Mouse (Mus musculus) large intestine, adult 2 months (tissue): ENCODE data around the gene Slc9a9. TPM values are rescaled to one million over a fixed set of nuclear protein-coding genes. Genes with fewer than 3 reads are reported as not detected.

Source experiments
- DNase-seq: peaks from one replicate; pipeline ENCODE4 v3.0.0-alpha.2; 2012; ENCODE audit warnings: low read depth, low spot score
- WGBS: fragments of 180-500 bp; shearing (Covaris S2); methylation state at CpG from one replicate; pipeline ENCODE4 v1.1.7; 2018; 5-methylcytosine and 5-hydroxymethylcytosine counted together
- polyA plus RNA-seq: library from polyadenylated mRNA; depleted of rRNA; stranded (reverse); fragments of >200 nt; gene quantifications from 2 replicates; pipeline ENCODE4 v1.2.3, GENCODE M21; 2012

Gene Slc9a9
- polyA plus RNA-seq, 1 experiment = 1.5 TPM

DNA sequence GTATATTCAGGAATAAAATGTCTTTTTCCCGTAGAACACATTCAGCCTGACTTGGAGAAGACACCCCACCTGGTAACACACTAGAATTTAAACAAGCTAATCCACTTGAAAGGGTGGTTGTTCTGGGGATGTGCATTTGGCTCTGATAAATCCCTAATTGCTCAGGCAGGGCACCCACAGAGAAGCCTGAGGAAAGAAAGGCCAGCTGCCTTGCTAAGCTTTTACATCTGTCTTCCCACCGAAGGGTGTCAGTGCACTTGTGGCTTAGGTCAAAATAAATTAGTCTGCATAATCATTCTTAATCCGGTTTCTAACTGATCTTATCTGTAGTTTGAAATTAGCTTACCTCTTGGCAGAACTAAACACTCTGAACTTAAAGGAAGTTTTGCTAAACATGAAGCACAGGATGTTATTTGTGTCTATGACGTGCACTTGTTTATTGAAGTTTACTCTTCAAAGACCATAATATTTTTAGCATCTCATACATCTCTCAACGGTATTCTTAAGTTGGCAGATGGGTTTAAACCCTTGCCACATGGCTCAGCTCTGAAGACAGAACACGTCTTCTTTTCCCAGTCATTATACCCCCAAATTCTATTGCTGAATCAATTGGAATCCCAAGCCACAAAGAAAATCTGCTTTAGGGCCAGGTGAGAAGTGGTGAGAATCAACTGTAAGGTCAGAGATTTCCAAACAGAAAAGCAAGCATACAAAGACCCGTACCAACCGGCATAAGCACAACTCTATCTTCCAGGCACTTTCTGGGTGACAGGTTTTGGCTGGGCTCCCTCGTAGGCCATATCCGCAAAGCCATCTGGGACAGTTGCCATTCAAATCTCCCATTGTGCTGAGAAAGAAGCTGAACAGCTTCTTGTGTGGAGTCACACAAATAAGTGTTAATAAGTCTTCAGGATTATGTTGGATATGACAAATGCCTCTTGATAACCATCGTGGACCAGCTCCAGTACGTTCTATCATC lies 443.7 kb downstream of the Slc9a9 start:
- no peak for DNase-seq
- WGBS = 61% methylated on average over 12 of the region's 12 CpGs

DNA sequence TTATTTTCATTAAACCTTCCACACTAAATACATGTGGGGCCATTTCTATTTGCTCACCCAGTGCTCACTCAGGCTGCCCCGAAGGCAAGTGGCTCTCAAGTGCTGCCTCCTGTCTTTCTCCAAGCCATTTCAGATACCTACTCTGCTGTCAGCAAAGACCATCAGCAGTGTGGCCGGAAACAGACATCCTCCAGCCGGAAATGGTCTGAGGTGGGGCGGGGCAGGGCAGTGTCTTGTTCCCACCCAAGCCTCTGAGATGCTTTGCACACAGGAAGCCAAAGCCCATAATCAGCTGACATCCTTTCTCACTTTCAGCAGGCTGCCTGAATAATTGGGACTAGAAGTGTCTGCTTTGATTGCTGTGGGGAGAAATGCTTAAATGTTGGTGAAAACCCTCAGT lies 450.4 kb downstream of the Slc9a9 start:
- 53% methylated on average over 4 of the region's 4 CpGs for WGBS
- DNase-seq = no peak

DNA sequence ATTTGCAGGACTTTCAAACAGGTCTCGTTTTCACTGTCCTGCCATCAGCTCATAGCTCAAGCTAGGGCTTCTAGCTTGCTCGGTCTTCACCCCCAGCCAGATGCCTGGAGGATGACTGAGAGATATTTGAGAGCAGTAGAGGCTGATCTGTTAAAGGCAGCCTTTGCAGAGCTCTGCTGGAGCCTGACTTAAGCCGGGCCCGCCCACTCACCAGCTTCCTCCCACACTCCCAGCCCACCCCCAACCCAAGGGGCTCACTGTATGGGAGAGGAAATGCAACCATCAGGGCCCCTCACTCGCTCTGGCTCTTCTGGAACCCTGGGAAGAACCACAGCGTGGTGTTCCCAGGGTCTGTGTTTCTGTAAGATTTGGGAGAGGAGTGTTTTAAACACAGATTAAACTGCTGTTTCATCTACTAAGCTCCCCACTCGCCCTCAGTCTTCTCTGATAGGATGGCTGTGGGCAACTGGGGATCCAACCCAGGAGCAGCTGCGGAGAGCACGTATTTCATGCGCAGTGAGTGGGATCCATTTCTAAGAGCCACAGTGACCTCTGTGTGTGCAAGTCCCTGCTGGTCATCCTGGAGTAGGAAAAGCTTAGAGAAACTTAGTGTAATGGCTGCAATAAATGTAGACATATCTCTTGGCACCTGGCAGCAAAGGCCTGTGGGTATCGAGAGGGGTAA lies 451.6 kb downstream of the Slc9a9 start:
- 38% methylated on average over 11 of the region's 11 CpGs for WGBS
- DNase-seq = no peak

DNA sequence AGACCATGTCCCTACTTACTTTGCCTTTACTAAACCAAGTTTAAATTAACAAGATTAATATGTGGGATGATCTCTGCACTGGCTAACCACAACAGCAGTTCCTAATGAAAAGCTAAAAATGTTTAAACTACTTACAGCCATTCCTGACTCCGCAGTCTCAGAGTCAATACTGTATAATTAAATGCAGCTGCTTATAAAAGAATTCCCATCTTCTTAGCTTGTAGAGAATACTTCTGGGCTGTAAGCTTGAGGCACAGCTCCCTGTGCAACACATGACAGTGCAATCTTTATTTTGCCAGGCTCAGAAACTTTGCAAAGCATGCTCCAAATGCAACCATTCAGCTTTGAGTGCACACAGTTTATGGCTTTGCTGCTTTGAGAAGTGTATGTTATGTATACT lies 456.0 kb downstream of the Slc9a9 start:
- 86% methylated on average over 1 of the region's 1 CpGs for WGBS
- DNase-seq = no peak

DNA sequence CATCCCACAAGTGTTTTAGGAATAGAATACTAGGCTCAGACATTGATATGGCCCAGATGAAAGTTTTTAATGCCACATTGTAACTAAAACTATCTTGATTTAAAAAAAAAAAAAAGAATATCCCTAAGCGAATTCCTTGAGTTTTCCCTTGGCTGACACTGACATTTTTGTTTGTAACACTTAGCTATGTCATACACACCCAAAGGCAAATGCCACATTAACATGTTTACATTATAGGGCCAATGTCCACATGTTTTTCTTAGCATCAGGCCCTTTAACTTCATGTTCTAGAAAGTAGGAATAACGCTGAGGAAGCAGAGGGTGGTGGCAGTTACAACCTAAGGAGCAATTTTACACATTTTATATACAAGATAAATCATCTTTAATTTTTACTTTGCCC lies 458.1 kb downstream of the Slc9a9 start:
- 55% methylated on average over 2 of the region's 2 CpGs for WGBS

DNA sequence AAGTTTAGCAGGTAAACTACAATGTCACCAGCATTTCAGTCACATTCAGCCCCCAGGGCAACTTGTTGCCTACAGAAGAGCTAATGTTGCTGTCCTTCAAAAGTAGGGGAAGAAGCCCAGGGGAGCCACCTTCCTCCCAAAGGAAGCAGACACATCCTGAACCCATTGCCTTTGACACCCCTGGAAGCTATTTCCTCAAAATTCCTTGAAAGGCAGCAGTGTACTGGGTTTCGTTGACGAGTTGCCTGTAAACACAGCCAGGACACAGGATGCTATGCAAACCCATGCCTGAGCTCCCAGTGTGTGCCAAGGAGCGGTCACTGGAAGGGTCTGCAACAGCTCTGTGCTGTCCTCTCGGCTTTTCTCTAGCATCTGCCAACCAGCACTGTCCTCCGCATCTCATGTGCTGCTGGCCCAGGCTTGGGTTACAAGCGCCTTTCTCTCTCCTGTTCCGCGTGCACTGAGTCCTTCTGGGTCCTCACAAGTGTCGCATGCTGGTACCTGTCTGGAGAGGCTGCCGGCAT lies 479.6 kb downstream of the Slc9a9 start:
- 86% methylated on average over 10 of the region's 10 CpGs for WGBS
- DNase-seq = no peak

More for the DNA sequence above, 458.1 kb downstream of the Slc9a9 start:
- no peak for DNase-seq

DNA sequence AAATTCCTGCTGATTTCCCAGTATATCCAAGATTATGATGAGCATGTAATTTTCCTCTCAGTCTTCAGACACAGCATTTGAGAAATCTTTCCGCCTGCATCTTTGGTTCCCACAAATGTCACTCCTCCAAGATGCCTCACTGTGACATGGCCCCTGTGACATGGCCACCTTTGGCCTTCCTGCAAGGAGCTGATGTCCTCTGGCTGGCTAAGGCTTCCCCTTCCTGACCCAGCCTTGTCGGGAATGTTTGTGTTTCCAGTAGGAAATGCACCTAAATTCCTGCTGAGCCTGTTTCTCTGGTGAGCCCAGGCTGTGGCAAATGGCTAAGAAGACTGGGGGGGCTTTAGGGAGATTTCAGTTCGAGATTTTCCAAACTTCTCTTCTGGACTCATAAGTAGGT lies 480.4 kb downstream of the Slc9a9 start:
- WGBS = 42% methylated on average over 3 of the region's 3 CpGs
- DNase-seq = no peak

DNA sequence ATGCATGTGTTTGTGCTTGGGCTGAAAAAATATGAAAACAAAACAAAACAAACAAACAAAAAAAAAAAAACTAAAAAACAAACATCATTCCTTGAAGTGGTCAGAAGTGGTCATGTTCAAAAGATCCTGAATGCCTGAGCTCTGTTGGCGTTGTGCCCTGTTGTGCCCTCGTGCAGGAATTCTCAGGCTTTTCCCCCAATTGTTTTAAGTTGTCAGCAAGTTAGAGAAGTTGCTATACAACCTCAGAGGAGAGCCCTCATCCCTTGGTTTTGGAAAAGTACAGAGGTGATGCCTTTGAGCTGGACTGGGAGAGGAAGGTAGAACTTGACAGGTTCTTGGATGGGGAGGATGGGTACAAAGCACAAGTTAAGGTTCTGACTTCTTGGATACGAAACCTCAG lies 480.9 kb downstream of the Slc9a9 start:
- no peak for DNase-seq
- 71% methylated on average over 3 of the region's 3 CpGs for WGBS

DNA sequence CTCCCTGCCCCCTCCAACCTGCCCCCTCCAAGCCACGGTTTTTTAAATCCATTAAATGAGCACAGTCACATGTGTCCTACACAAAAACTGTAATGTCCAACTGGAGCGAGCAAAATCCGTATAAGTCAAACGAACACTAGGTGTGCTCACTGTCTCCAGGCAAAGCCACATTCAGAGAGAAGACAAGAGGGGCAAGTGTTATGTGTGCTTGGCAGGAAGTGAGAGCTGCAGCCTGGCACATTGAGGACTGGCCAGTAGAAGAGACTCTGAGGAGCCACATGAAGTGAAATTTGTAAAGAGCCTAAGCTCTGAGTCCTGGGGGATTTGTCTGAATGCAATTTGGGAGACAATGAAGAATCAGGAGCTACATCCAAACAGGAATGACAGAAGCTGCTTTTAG lies 481.3 kb downstream of the Slc9a9 start:
- DNase-seq = no peak
- 73% methylated on average over 4 of the region's 4 CpGs for WGBS

DNA sequence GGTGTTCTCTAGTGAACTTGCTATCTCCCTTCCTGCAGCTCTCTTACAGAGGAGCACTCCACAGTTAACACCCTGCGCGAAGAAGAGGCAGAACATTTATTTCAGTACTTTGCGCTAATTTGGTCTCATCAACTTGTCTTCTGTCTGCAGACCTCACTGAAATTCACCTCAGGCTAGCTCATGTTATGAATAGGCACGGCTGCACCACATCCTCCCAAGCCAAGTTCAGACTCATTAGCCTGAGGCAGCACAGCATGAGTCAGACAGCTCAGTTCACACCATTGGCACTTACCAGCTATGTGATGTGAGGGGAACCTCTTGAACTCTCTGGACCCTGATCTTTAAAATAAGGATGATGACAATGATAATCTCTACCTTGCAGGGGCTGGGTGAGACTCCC lies 482.0 kb downstream of the Slc9a9 start:
- no peak for DNase-seq
- whole genome bisulfite sequencing = 83% methylated on average over 4 of the region's 4 CpGs

DNA sequence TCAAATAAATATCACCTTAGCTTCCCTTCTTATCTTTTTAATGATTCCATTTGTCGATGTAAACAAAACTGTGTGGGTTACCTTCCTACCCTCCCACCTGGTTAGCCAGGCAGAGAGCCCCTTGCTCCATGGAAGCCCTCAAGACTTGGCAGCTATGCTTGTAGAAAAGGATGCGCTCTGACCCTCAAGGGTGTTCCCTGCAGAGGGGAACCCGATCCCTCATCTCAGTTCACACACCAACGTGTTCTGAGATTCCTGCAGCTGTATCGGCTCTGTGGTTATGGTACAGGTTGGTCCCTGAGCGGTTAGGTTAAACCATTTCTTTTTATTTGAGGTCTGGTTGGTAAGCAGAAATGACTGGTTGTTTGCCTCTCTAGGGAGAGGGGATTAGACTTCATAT lies 484.3 kb downstream of the Slc9a9 start:
- 80% methylated on average over 6 of the region's 6 CpGs for WGBS
- no peak for DNase-seq

DNA sequence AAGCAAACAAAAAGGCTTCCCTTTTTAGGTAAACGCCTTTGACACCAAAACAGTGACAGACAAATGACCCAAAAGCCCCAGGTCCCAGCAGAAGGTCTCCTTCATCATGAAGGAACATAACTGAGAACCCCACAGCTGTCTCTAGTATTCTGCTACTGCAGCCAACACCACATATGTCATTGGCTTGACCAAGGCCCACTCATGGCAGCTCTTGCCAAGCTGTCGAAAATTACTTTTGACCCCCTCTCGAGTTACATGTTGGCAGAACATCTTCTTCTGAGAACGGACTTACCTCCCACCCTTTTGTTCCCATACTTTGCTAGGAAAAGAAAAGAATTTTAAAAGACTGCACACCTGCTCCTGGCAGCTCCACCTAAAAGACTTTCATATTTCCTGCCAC lies 488.2 kb downstream of the Slc9a9 start:
- no peak for DNase-seq
- WGBS = 59% methylated on average over 4 of the region's 4 CpGs

DNA sequence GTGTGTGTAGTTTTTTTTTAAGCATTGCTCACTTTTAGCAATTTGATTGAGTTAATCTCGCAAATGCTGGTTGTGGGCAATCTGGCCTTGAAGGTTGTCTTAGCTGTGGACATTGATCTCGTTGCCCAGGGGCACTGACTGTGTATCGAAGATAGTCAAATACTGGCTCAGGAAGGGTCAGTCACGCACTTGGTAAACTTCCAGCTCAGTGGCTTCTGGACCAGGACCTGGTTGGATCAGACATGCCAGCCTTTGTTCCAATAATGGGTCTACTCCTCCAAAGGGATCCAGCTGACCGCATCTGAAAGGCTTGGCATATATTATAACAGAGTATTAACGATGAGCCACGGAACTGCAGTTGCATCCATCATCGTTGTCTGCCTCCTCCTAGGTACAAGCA lies 489.2 kb downstream of the Slc9a9 start:
- WGBS = 85% methylated on average over 8 of the region's 8 CpGs
- DNase-seq = no peak

DNA sequence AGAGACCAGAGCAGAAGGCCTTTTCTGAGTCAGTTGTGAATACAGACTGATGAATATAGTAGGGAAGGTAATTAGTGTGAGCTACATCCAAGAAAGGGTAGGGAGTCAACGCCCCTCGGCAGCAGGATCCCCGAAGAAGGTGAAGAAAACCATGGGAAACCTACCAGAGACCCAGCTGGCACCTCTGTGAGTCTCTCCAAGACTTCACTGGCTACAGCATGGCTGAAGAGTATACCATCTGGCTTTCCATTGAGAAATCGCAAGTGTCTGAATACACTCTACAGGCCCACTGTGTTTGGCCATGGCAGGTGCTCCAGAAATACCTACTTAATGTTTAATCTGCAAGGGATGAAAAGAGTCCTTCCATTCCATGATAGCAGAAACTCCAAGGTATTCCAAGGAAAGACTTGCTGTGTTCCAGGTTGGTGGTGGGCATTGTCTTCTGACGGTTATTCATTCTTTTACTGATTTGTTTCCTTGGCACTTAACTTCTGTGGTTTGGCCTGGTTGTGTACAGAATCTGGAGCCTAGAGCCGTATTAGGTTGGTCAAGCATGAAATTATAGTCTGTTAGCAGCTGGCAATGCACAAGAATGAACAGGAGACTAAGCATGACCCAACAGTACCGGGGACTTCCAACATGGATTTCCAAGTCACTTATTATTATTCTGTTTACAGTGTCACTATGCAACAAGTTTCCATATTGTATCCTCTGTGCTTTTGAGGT lies 491.0 kb downstream of the Slc9a9 start:
- no peak for DNase-seq
- 86% methylated on average over 7 of the region's 7 CpGs for WGBS

DNA sequence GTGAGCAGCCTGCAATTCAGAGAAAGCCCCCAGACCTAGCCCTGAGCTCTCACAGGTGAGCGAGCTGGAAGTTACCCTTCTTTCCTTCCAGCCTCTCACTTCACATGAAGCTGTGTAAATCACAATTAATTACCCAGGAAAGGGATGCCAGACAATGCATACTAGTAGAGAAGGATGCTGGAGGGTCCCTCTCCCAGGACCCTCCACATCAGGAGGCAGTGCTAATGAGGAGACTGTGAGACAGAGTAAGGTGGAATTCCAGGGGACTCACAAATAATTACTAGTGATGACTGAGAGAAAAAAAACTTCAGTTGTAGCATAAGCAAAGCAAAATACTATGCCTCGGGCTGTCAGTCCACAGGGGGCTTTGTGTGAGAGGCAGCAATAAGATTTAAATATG lies 492.0 kb downstream of the Slc9a9 start:
- no peak for DNase-seq
- WGBS = 82% methylated on average over 2 of the region's 2 CpGs

DNA sequence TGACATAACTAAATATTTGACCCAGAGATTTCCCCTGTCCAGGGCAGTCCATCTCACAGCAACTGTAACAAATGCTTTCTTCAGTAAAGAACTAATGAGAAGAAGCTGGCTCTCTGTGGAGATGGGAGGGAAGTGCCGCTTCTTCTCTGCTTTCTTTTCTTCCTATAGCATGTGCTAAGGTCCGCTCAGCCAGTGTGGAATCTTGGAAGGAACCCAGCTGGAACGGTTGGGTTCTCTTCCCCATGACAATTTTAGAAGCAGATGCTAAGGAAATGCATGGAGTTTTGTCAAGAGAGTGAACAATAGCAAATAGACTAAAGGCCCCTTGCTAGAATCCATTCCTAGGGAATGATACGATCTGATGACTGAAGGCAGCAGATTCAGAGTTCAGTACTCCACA lies 496.5 kb downstream of the Slc9a9 start:
- 66% methylated on average over 4 of the region's 4 CpGs for WGBS
- DNase-seq = no peak

DNA sequence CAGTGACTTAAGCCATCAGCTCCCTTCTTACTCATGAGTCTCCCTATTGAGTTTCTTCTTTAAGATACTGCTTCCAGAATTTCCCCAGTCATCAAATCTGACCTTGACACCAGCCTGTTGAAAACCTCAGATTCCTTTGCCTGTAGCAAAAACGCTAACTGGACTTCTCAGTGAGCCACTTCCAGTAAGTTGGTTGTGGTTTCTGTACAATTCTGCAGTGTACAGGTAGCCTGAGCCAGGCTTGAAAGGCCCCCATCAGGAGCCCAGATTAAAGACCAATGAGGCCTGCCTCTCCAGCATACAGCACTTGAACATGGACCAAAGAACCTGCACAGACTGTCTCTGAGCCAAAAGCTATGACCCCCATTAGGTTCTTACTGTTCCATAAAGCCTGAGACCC lies 498.1 kb downstream of the Slc9a9 start:
- 51% methylated on average over 1 of the region's 1 CpGs for WGBS
- no peak for DNase-seq

DNA sequence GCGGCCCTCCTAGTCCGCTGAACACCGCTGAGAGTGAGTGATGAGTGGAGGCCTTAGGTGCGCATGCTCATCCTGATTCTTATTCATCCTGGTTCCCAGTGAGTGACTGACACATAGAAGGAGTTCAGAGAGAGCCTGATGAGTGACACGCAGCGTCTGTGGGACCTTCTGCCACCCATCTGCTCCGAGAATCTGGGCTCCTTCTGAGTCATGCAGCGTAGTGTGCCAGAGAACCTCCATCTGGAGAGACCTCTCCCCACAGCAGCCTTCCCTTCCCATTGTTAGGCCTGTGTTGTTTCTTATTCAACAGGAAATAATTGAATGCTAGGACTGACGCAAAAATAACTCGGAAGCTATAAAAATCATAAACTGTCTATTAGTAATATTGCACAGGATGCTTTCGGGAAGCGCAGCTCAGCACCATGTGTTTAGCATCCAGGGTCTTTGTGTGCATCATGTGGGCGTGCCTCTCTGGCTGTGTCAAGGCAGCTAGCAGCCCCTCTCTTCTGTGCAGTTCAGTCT lies 498.8 kb downstream of the Slc9a9 start:
- no peak for DNase-seq
- WGBS = 81% methylated on average over 13 of the region's 13 CpGs

DNA sequence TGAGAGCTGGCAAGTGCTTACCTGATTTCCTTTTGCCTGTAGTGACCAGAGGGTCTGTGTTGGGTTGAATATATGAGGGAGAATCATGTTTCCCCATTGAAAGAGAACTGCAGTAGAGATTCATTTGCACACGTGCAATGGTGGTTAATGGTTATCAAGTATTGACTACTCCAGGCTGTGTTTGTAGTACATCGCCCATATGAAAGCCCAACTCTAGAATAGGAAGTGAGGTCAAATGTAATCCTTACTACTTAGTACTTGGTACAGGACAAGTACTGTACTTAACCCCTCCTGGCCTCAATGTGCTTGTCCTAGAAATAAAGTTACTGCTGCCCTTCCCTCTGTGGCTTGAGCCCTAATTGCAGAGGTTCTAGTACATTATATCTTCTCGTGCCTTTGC lies 508.5 kb downstream of the Slc9a9 start:
- 73% methylated on average over 3 of the region's 3 CpGs for WGBS
- DNase-seq = no peak

DNA sequence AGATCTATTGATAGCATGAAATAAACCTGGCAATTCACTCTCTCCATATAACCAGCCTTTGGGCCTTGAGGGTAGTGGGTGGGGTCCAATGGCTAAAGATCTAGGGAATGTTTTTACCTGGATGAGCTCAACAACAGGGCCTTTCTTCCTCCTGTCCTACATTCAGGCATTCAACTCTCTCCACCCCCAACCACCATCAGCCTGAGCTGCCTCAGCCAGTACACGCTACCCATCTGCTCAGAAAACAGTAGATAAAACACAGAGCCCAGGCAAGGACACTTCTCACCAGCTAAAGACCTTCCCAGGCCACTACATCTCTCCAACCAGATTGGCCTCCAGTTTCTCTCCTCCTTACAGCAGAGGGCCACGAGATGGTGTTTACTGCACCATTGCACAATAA lies 510.3 kb downstream of the Slc9a9 start:
- no peak for DNase-seq
- WGBS = 76% methylated on average over 2 of the region's 2 CpGs
